ENCODE assay signal across 19 mouse cellular contexts in genomic region chr5:66134578-66134977, GRCm38 (mm10). TPM values are rescaled to one million over a fixed set of nuclear protein-coding genes. Genes with fewer than 3 reads are reported as not detected.
DNase-seq lines count a peak whose midpoint lies in the region; ATAC-seq and TF ChIP-seq lines count a peak whose summit lies in the region.
"Had no signal": no experiment of that assay in that cellular context is flagged by ENCODE, and none has a peak within 500 bp of the region (broad histone marks: within the 10 kb centered on the region; RNA-seq: fewer than 3 reads in every experiment).

No protein-coding gene starts in this region.

- peak; percentile 46 for TF ChIP-seq CTCF in liver, postnatal 0 days (IDR thresholded peaks at IDR 0.05; ENCODE audit: low read depth)
- TF ChIP-seq CTCF in ES-Bruce4 (IDR thresholded peaks at IDR 0.05; ENCODE audit: low read depth, low read length) (peak; percentile 70), Patski (IDR thresholded peaks at IDR 0.05) (peak; percentile 24)
- TF ChIP-seq CTCF in thymus, adult 2 months (IDR thresholded peaks at IDR 0.05; ENCODE audit: borderline replicate concordance, control insufficient read depth, extremely low read depth, insufficient read depth, low read length, poor library complexity), result no peak

- 88% methylated on average over 7 of the region's 7 CpGs for WGBS in liver, postnatal 0 days (ENCODE audit: insufficient replicate concordance)
- 88% methylated on average over 7 of the region's 7 CpGs for WGBS in liver, embryonic 11.5 days
- WGBS in macrophage (ENCODE audit: missing documents), result 97% methylated on average over 7 of the region's 7 CpGs
- 92% methylated on average over 7 of the region's 7 CpGs for WGBS in thymus, adult 2 months

- H3K79me2 ChIP-seq in macrophage (ENCODE audit: inconsistent target), result peaks cover 99% of the 10 kb centered on the region

- TF ChIP-seq POLR2A in ES-Bruce4 (IDR thresholded peaks at IDR 0.05; ENCODE audit: insufficient read depth, low read length), result no peak
- TF ChIP-seq POLR2A in thymus, adult 2 months (IDR thresholded peaks at IDR 0.05; ENCODE audit: control insufficient read depth, extremely low read depth, insufficient read depth, low read length, poor library complexity), result no peak

- no peak overlapping the region for H3K4me3 ChIP-seq in liver, postnatal 0 days (ENCODE audit: low read depth, low read length)
- H3K4me3 ChIP-seq in liver, embryonic 11.5 days (ENCODE audit: low read depth, low read length), result no peak overlapping the region
- H3K4me3 ChIP-seq in ES-Bruce4 (ENCODE audit: low read depth, low read length) (no peak overlapping the region), macrophage (ENCODE audit: inconsistent target) (no peak overlapping the region)
- H3K4me3 ChIP-seq in thymus, adult 2 months (ENCODE audit: control insufficient read depth, insufficient read depth, low read length), result no peak overlapping the region
- H3K4me3 ChIP-seq: embryonic facial prominence, embryonic 13.5 days; heart, adult 2 months; hindbrain, embryonic 13.5 days; limb, embryonic 15.5 days; midbrain, embryonic 10.5 days; neural tube, embryonic 12.5 days had no signal

- peak overlapping the region; percentile 52; the same call in 1 of the 2 replicates for H3K27ac ChIP-seq in liver, postnatal 0 days (ENCODE audit: low read depth)
- H3K27ac ChIP-seq in liver, embryonic 11.5 days (ENCODE audit: low read depth, low read length), result no peak overlapping the region
- H3K27ac ChIP-seq in ES-Bruce4 (ENCODE audit: insufficient read depth, low read length) (no peak overlapping the region), macrophage (peak overlapping the region; percentile 94; the same call in 1 of the 2 replicates)
- no peak overlapping the region for H3K27ac ChIP-seq in thymus, adult 2 months (ENCODE audit: control insufficient read depth, insufficient read depth, low read length)
- H3K27ac ChIP-seq: embryonic facial prominence, embryonic 13.5 days; heart, adult 2 months; hindbrain, embryonic 13.5 days; limb, embryonic 15.5 days; midbrain, embryonic 10.5 days; neural tube, embryonic 12.5 days had no signal

- POLR2A ChIA-PET in Patski (lab: Charles Lee), result no interaction called here

- H3K9ac ChIP-seq in liver, postnatal 0 days (replicated peaks), result no peak overlapping the region
- H3K9ac ChIP-seq in liver, embryonic 11.5 days (ENCODE audit: low read depth, low read length), result no peak overlapping the region
- no peak overlapping the region for H3K9ac ChIP-seq in ES-Bruce4 (ENCODE audit: low read depth, poor library complexity, severe bottlenecking)
- H3K9ac ChIP-seq: embryonic facial prominence, embryonic 13.5 days; forebrain, postnatal 0 days; hindbrain, embryonic 13.5 days; limb, embryonic 15.5 days; neural tube, embryonic 12.5 days had no signal

- TF ChIP-seq EP300 in liver, postnatal 0 days (IDR thresholded peaks at IDR 0.05; ENCODE audit: low read depth), result no peak
- no peak for TF ChIP-seq EP300 in ES-Bruce4 (IDR thresholded peaks at IDR 0.05; ENCODE audit: insufficient read depth, low read depth, low read length)

- in situ Hi-C loops in Patski (cut with MboI; ENCODE audit: low pct_unique_long_range_greater_than_20kb), result no loop called here

- no peaks in the 10 kb centered on the region for H3K27me3 ChIP-seq in liver, postnatal 0 days (ENCODE audit: insufficient read depth, low read length)
- no peaks in the 10 kb centered on the region for H3K27me3 ChIP-seq in liver, embryonic 11.5 days (replicated peaks; ENCODE audit: control insufficient read depth, insufficient read depth, low read length)
- H3K27me3 ChIP-seq in ES-Bruce4 (ENCODE audit: control insufficient read depth, insufficient read depth, low read length, poor library complexity, severe bottlenecking) (no peaks in the 10 kb centered on the region), Patski (no peaks in the 10 kb centered on the region)
- H3K27me3 ChIP-seq in thymus, adult 2 months (ENCODE audit: control insufficient read depth, insufficient read depth, low read length), result no peaks in the 10 kb centered on the region
- H3K27me3 ChIP-seq: embryonic facial prominence, embryonic 13.5 days; limb, embryonic 15.5 days; neural tube, embryonic 12.5 days had no signal

- no peak for DNase-seq in liver, postnatal 0 days
- DNase-seq in liver, embryonic 11.5 days (ENCODE audit: low spot score), result no peak
- DNase-seq in Patski (ENCODE audit: low read depth, low spot score), result no peak
- no peak for DNase-seq in adrenal gland, adult 8-10 months
- DNase-seq in thymus, adult 2 months, result no peak
- DNase-seq: cerebellum, adult 8-10 months; forebrain, postnatal 0 days; heart, adult 2 months; kidney, adult 18-20 months; lung, postnatal 14 days; thymus, adult 18-20 months had no signal

- no peak for ATAC-seq in liver, postnatal 0 days
- ATAC-seq in liver, embryonic 11.5 days (replicated peaks; ENCODE audit: low FRiP score), result no peak
- no peak for ATAC-seq in Patski
- no peak for ATAC-seq in CD4-positive, CD25-positive, alpha-beta regulatory T cell, adult 4 months
- ATAC-seq: forebrain, postnatal 0 days had no signal

- CTCF ChIA-PET in Patski (lab: Charles Lee), result interaction anchor here (1.2 to 1.3 kb wide), 2 partner anchors 10 to 31 kb away, joined by 3 to 5 read pairs; no protein-coding TSS in a partner anchor

- peaks cover 23% of the 10 kb centered on the region for H3K4me1 ChIP-seq in liver, postnatal 0 days (ENCODE audit: insufficient read depth)
- H3K4me1 ChIP-seq in liver, embryonic 11.5 days (replicated peaks; ENCODE audit: control insufficient read depth, insufficient read depth, low read length), result no peaks in the 10 kb centered on the region
- no peaks in the 10 kb centered on the region for H3K4me1 ChIP-seq in ES-Bruce4 (ENCODE audit: control insufficient read depth, insufficient read depth, low read length)
- peaks cover 5% of the 10 kb centered on the region; the same call in 1 of the 2 replicates for H3K4me1 ChIP-seq in thymus, adult 2 months (replicated peaks; ENCODE audit: control insufficient read depth, insufficient read depth, low read length)
- H3K4me1 ChIP-seq: embryonic facial prominence, embryonic 13.5 days; hindbrain, embryonic 13.5 days; limb, embryonic 15.5 days had no signal

- 0 out of 2 replicates have a peak, but pooled peaks cover 4% of the 10 kb centered on the region for H3K36me3 ChIP-seq in liver, postnatal 0 days (replicated peaks; ENCODE audit: insufficient read depth, low read length)
- H3K36me3 ChIP-seq in liver, embryonic 11.5 days (ENCODE audit: control insufficient read depth, insufficient read depth, low read length), result no peaks in the 10 kb centered on the region
- 0 out of 2 replicates have a peak, but pooled peaks cover 2% of the 10 kb centered on the region for H3K36me3 ChIP-seq in ES-Bruce4 (ENCODE audit: control insufficient read depth, insufficient read depth, low read length, poor library complexity, severe bottlenecking)
- peaks cover 49% of the 10 kb centered on the region for H3K36me3 ChIP-seq in macrophage (ENCODE audit: inconsistent target)
- H3K36me3 ChIP-seq in thymus, adult 2 months (ENCODE audit: control insufficient read depth, insufficient read depth, low read length), result no peaks in the 10 kb centered on the region
- H3K36me3 ChIP-seq: embryonic facial prominence, embryonic 13.5 days; hindbrain, embryonic 13.5 days; limb, embryonic 15.5 days; midbrain, embryonic 10.5 days; neural tube, embryonic 12.5 days had no signal

- no peak overlapping the region for H3K4me2 ChIP-seq in liver, postnatal 0 days (ENCODE audit: low read depth, low read length)
- no peak overlapping the region for H3K4me2 ChIP-seq in liver, embryonic 11.5 days
- H3K4me2 ChIP-seq: embryonic facial prominence, embryonic 13.5 days; hindbrain, embryonic 13.5 days; limb, embryonic 15.5 days; neural tube, embryonic 12.5 days had no signal

- no peaks in the 10 kb centered on the region for H3K9me3 ChIP-seq in liver, postnatal 0 days (ENCODE audit: low read length)
- no peaks in the 10 kb centered on the region for H3K9me3 ChIP-seq in liver, embryonic 11.5 days (ENCODE audit: control insufficient read depth, low read length)
- 0 out of 2 replicates have a peak, but pooled peaks cover 5% of the 10 kb centered on the region for H3K9me3 ChIP-seq in ES-Bruce4 (replicated peaks; ENCODE audit: control insufficient read depth, insufficient read depth, low read length, poor library complexity, severe bottlenecking)
- H3K9me3 ChIP-seq: embryonic facial prominence, embryonic 13.5 days; hindbrain, embryonic 13.5 days; limb, embryonic 15.5 days; midbrain, embryonic 10.5 days; neural tube, embryonic 12.5 days had no signal

RNA-seq across cellular contexts. Expression of gene Rbm47, which starts 38.3 kb away (rescaled TPM):
- polyA plus RNA-seq in liver, postnatal 0 days (2015; fragmentation: Nextera tagmentation; extraction: Ambion mirVana), result 20.5 and 22.8 TPM in 2 replicates
- 13.5 and 13.9 TPM in 2 replicates for polyA plus RNA-seq in liver, embryonic 11.5 days (2014; fragmentation: Nextera tagmentation; extraction: Ambion mirVana)
- polyA plus RNA-seq in ES-Bruce4 (2011; ENCODE audit: insufficient read depth, insufficient read length, low read depth, missing spikeins) (82.8 and 88.1 TPM in 2 replicates), Patski (2021) (33.4 TPM), macrophage (2018) (35.3 to 62.0 TPM (median 41.0 TPM) in 3 replicates)
- total RNA-seq in macrophage (2018; cell fraction: chromatin; rRNA removed), result 100 to 1,000 TPM; 212 to 432 (median 310) TPM
- total RNA-seq in macrophage (2018; cell fraction: cytosol; rRNA removed), result 100 to 1,000 TPM in 10 of 26 experiments, 10 to 100 TPM in 16; 76.7 to 169 (median 96.4) TPM
- 100 to 1,000 TPM; 195 to 431 (median 259) TPM for total RNA-seq in macrophage (2018; cell fraction: nucleus; rRNA removed)
- polyA plus RNA-seq in CD4-positive, CD25-positive, alpha-beta regulatory T cell, adult 4 months (2017; shearing (Covaris generic)), result under 1 TPM; 0.42 to 0.66 TPM
- total RNA-seq in adrenal gland, adult 8-10 months (2022), result 100 to 1,000 TPM in 2 of 4 experiments, 10 to 100 TPM in 2; 76.0 to 130 (median 96.1) TPM
- polyA plus RNA-seq in thymus, adult 2 months (2012; rRNA removed), result 12.6 and 12.7 TPM in 2 replicates

Comparison
In these comparisons a context has a peak if more than half of its experiments do, and no peak if none do; other contexts are left out.
1. H3K27ac ChIP-seq: peak in liver, postnatal 0 days (single experiment) and macrophage (single experiment); none in liver, embryonic 11.5 days (single experiment), ES-Bruce4 (single experiment) and thymus, adult 2 months (single experiment).